Mouse (Mus musculus) heart, embryonic 12.5 days (tissue): ENCODE data around the gene Pear1. TPM values are rescaled to one million over a fixed set of nuclear protein-coding genes. Genes with fewer than 3 reads are reported as not detected.
"Not testable (repeated sequence)": the region's sequence is repeated elsewhere in the genome, so short reads cannot be mapped to it uniquely, and the experiment has no call there.

Source experiments
- ATAC-seq: fragments of 200-750 bp; cut with Nextera tagmentation; 2 replicates; pipeline ENCODE4 v1.8.0; 2017; ENCODE audit warnings: moderate TSS enrichment, moderate library complexity; ENCODE audit not compliant: insufficient number of reproducible peaks, low FRiP score
- H3K27ac ChIP-seq: fragments of 300-500 bp; sonication (generic); 2 replicates; pipeline ENCODE4 v1.5.1; 2016; ENCODE audit warnings: mild to moderate bottlenecking, moderate library complexity; ENCODE audit not compliant: poor library complexity, severe bottlenecking
- H3K27me3 ChIP-seq: fragments of 300-500 bp; sonication (generic); replicated peaks from 2 replicates; pipeline ENCODE4 v1.6.1; 2016; ENCODE audit warnings: mild to moderate bottlenecking, moderate library complexity
- H3K36me3 ChIP-seq: fragments of 300-500 bp; sonication (generic); 2 replicates; pipeline ENCODE4 v1.6.1; 2016; ENCODE audit warnings: mild to moderate bottlenecking, moderate library complexity
- H3K4me1 ChIP-seq: fragments of 300-500 bp; sonication (generic); replicated peaks from 2 replicates; pipeline ENCODE4 v1.6.1; 2016; ENCODE audit warnings: mild to moderate bottlenecking
- H3K4me2 ChIP-seq: fragments of 300-500 bp; sonication (generic); 2 replicates; pipeline ENCODE4 v1.6.1; 2016; ENCODE audit warnings: mild to moderate bottlenecking, moderate library complexity
- H3K4me3 ChIP-seq: fragments of 300-500 bp; sonication (generic); 2 replicates; pipeline ENCODE4 v1.5.1; 2016; ENCODE audit warnings: mild to moderate bottlenecking
- H3K9ac ChIP-seq: fragments of 300-500 bp; sonication (generic); 2 replicates; pipeline ENCODE4 v1.6.1; 2016; ENCODE audit warnings: mild to moderate bottlenecking, moderate library complexity
- H3K9me3 ChIP-seq: fragments of 300-500 bp; sonication (generic); replicated peaks from 2 replicates; pipeline ENCODE4 v1.6.1; 2016; ENCODE audit warnings: mild to moderate bottlenecking, moderate library complexity
- WGBS: fragments of 180-500 bp; shearing (Covaris S2); methylation state at CpG from one replicate; pipeline ENCODE4 v1.1.7; 2016; 5-methylcytosine and 5-hydroxymethylcytosine counted together
- polyA plus RNA-seq: library from polyadenylated mRNA; unstranded; fragments of >200 nt; fragmentation: Nextera tagmentation; extraction: Ambion mirVana; gene quantifications from 2 replicates; pipeline ENCODE4 v1.2.1, GENCODE M21; 2016

The Pear1 gene
- polyA plus RNA-seq = 15.7 and 16.1 TPM in 2 replicates

DNA sequence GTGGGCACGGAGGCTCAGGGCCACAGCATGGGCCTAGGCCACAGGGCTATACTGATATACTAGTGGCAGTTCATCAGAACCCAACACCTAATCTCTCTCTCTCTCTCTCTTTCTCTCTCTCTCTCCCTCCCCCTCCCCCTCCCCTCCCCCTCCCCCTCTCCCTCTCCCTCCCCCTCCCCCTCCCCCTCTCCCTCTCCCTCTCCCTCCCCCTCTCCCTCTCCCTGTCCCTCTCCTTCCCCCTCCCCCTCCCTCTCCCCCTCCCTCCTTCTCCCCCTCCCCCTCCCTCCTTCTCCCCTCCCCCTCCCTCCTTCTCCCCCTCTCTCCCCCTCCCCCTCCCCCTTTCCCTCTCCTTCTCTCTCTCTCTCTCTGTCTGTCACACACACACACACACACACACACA, at the start of gene Pear1:
Gene Pear1, minus strand, starts transcription at position 101 of the 400 bp plus-strand sequence.
- peaks cover 20% of the 10 kb centered on the region for H3K27me3 ChIP-seq
- WGBS = 93% methylated on average over 1 of the region's 1 CpGs
- H3K4me3 ChIP-seq, H3K9me3 ChIP-seq, H3K4me1 ChIP-seq, H3K4me2 ChIP-seq, H3K9ac ChIP-seq, H3K36me3 ChIP-seq, ATAC-seq, H3K27ac ChIP-seq: not testable (repeated sequence)

DNA sequence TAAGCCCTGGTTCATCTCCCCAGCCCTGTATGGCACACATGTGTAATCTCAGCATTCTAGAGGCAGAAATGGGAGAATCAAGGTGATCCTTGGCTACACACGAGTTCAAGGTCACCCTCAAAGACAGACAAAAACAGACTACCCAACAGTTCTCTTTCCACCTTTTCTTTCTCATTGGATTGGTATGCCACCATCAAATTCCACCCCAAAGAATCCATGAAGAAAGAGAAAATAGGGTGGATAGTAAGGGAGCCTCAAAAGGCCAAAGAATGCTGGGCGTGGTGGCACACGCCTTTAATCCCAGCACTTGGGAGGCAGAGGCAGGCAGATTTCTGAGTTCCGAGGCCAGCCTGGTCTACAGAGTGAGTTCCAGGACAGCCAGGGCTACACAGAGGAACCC, 40.0 kb upstream of the Pear1 start:
- not testable (repeated sequence) for H3K4me2 ChIP-seq, H3K4me1 ChIP-seq, H3K9me3 ChIP-seq, H3K27me3 ChIP-seq, H3K9ac ChIP-seq, ATAC-seq, H3K27ac ChIP-seq, H3K4me3 ChIP-seq
- 83% methylated on average over 4 of the region's 4 CpGs for WGBS
- H3K36me3 ChIP-seq = peaks cover 92% of the 10 kb centered on the region

GRCm38 (mm10) chr3:87859813-87860212, 35.7 kb upstream of the Pear1 start:
- Histone ChIP-seq H3K9ac (no peak overlapping the region), H3K4me2 (no peak overlapping the region), H3K4me3 (no peak overlapping the region), H3K27ac (no peak overlapping the region), H3K4me1 (no peaks in the 10 kb centered on the region), H3K9me3 (no peaks in the 10 kb centered on the region), H3K36me3 (peaks cover 84% of the 10 kb centered on the region), H3K27me3 (no peaks in the 10 kb centered on the region)
- WGBS = 36% methylated on average over 3 of the region's 3 CpGs
- ATAC-seq = no peak

- no peak for ATAC-seq
- WGBS = 76% methylated on average over 8 of the region's 8 CpGs
- no peaks in the 10 kb centered on the region for H3K9me3 ChIP-seq
- no peaks in the 10 kb centered on the region for H3K27me3 ChIP-seq
- H3K4me3 ChIP-seq = no peak overlapping the region
- no peaks in the 10 kb centered on the region for H3K4me1 ChIP-seq
- no peak overlapping the region for H3K4me2 ChIP-seq
- no peak overlapping the region for H3K27ac ChIP-seq
- H3K9ac ChIP-seq = no peak overlapping the region
- H3K36me3 ChIP-seq = peaks cover 66% of the 10 kb centered on the region
Observed at GRCm38 (mm10) chr3:87857666-87858065, 33.6 kb upstream of the Pear1 start.

GRCm38 (mm10) chr3:87855936-87856335, 31.8 kb upstream of the Pear1 start:
- no peak overlapping the region for H3K27ac ChIP-seq
- no peaks in the 10 kb centered on the region for H3K9me3 ChIP-seq
- H3K36me3 ChIP-seq = peaks cover 50% of the 10 kb centered on the region
- no peak for ATAC-seq
- no peak overlapping the region for H3K4me3 ChIP-seq
- H3K4me2 ChIP-seq = no peak overlapping the region
- no peaks in the 10 kb centered on the region for H3K27me3 ChIP-seq
- H3K4me1 ChIP-seq = no peaks in the 10 kb centered on the region
- no peak overlapping the region for H3K9ac ChIP-seq
- 85% methylated on average over 8 of the region's 8 CpGs for WGBS

GRCm38 (mm10) chr3:87854795-87855568, 30.9 kb upstream of the Pear1 start:
- ATAC-seq = no peak

DNA sequence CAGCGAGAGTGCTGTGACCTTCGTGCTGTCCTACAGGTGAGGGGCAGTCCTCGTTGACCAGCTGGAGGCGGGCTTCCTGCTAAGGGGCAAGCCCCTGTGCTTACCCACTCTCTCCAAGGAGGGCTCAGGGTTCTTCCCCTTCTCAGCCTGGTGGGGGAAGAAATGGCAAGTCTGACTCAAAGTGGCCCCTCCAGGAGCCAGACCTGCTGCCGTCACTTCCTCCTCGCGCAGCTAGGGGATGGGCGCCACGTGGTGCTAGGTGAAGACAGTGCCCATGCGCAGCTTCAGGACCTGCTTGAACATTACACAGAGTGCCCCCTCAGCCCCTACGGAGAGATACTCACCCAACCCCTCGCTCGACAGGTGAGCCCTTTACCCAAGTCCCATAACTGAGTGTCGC, 25.0 kb upstream of the Pear1 start:
- no peak overlapping the region for H3K4me3 ChIP-seq
- no peak overlapping the region for H3K27ac ChIP-seq
- 73% methylated on average over 14 of the region's 14 CpGs for WGBS
- H3K27me3 ChIP-seq = no peaks in the 10 kb centered on the region
- H3K4me2 ChIP-seq = no peak overlapping the region
- H3K9me3 ChIP-seq = no peaks in the 10 kb centered on the region
- no peak overlapping the region for H3K9ac ChIP-seq
- no peak for ATAC-seq
- peaks cover 6% of the 10 kb centered on the region; the same call in 1 of the 2 replicates for H3K4me1 ChIP-seq
- H3K36me3 ChIP-seq = no peaks in the 10 kb centered on the region

More at GRCm38 (mm10) chr3:87854795-87855568, 30.9 kb upstream of the Pear1 start:
- no peaks in the 10 kb centered on the region for H3K4me1 ChIP-seq
- H3K4me2 ChIP-seq = no peak overlapping the region
- H3K4me3 ChIP-seq = no peak overlapping the region
- H3K36me3 ChIP-seq = peaks cover 43% of the 10 kb centered on the region
- H3K27ac ChIP-seq = no peak overlapping the region
- no peaks in the 10 kb centered on the region for H3K27me3 ChIP-seq
- no peak overlapping the region for H3K9ac ChIP-seq
- WGBS = 68% methylated on average over 7 of the region's 7 CpGs
- no peaks in the 10 kb centered on the region for H3K9me3 ChIP-seq

DNA sequence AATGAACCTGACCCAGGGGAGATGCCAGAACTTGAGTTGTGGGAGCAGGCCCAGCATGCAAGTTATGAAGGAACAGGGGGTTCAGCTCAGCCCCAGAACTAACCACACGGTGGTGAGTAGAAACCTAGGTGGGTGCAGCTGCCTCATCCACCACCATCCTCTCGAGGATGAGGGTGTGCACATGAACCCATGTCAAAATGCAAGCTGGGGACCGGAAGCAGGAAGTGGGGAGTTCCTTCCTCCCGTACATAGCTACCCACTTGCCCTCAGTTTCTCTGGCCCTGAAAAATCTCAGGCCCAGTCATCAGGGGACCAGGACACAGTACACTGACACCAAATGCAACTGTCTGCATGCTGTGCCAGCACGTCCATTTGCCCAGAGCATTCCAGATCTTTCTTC, 23.6 kb upstream of the Pear1 start:
- Histone ChIP-seq H3K27ac (no peak overlapping the region), H3K27me3 (no peaks in the 10 kb centered on the region), H3K4me1 (peaks cover 6% of the 10 kb centered on the region; the same call in 1 of the 2 replicates), H3K4me2 (no peak overlapping the region), H3K4me3 (no peak overlapping the region), H3K9me3 (no peaks in the 10 kb centered on the region), H3K9ac (no peak overlapping the region), H3K36me3 (no peaks in the 10 kb centered on the region)
- ATAC-seq = no peak
- 70% methylated on average over 5 of the region's 5 CpGs for WGBS

GRCm38 (mm10) chr3:87846650-87847110, 22.6 kb upstream of the Pear1 start, which contains the start of gene Sh2d2a:
TSS of gene Sh2d2a (plus strand) at chr3:87846755.
- H3K36me3 ChIP-seq = no peaks in the 10 kb centered on the region
- H3K4me3 ChIP-seq = no peak within 1 kb of the TSS
- H3K9ac ChIP-seq = no peak within 1 kb of the TSS
- no peak within 1 kb of the TSS for H3K27ac ChIP-seq
- WGBS = 69% methylated on average over 7 of the region's 7 CpGs
- ATAC-seq = no peak
- H3K4me1 ChIP-seq = peaks cover 6% of the 10 kb centered on the region; the same call in 1 of the 2 replicates
- no peaks in the 10 kb centered on the region for H3K9me3 ChIP-seq
- H3K27me3 ChIP-seq = no peaks in the 10 kb centered on the region
- H3K4me2 ChIP-seq = no peak within 1 kb of the TSS

- no peak for ATAC-seq
- Histone ChIP-seq H3K4me1 (peaks cover 6% of the 10 kb centered on the region; the same call in 1 of the 2 replicates), H3K4me3 (no peak overlapping the region), H3K4me2 (no peak overlapping the region), H3K9me3 (no peaks in the 10 kb centered on the region), H3K27me3 (no peaks in the 10 kb centered on the region), H3K9ac (no peak overlapping the region), H3K36me3 (no peaks in the 10 kb centered on the region), H3K27ac (no peak overlapping the region)
- 70% methylated on average over 4 of the region's 4 CpGs for WGBS
Observed at GRCm38 (mm10) chr3:87846186-87846585, 22.1 kb upstream of the Pear1 start.

DNA sequence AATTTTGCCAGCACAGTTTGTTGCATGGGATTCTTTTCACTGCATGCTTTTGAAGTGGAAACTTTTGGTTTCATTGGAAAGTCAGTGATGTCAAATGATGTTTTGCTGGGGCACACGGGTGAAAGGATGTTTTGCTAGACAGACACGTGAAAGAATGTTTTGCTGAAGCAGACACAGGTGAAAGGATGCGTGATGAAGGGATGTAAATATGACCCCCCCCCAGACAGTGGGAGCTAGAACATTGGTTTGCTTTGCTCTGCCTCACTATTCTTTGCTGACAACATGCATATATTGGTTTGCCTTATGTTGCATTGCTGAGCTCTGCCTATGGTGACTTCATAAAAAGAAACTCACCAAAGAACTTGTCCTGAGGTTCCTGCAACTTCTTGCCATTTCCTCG, 20.9 kb upstream of the Pear1 start:
- Histone ChIP-seq H3K36me3 (no peaks in the 10 kb centered on the region), H3K4me3 (no peak overlapping the region), H3K27ac (no peak overlapping the region), H3K27me3 (peaks cover 2% of the 10 kb centered on the region; the same call in 1 of the 2 replicates), H3K9ac (no peak overlapping the region), H3K4me2 (no peak overlapping the region), H3K4me1 (peaks cover 6% of the 10 kb centered on the region; the same call in 1 of the 2 replicates), H3K9me3 (no peaks in the 10 kb centered on the region)
- WGBS = 74% methylated on average over 4 of the region's 4 CpGs
- ATAC-seq = no peak
